Mouse (Mus musculus) thymus, postnatal 10 days (tissue): ENCODE measurements around the gene Chst8.
A peak's percentile ranks its signal among the peaks of the same experiment; 100 is the strongest.

ENCODE experiments used
- DNase-seq, 2 experiments: peaks; one replicate each; pipeline ENCODE4 v3.0.0; 2021; ENCODE audit warnings: low spot score in 2 of 2

Gene Chst8

DNA sequence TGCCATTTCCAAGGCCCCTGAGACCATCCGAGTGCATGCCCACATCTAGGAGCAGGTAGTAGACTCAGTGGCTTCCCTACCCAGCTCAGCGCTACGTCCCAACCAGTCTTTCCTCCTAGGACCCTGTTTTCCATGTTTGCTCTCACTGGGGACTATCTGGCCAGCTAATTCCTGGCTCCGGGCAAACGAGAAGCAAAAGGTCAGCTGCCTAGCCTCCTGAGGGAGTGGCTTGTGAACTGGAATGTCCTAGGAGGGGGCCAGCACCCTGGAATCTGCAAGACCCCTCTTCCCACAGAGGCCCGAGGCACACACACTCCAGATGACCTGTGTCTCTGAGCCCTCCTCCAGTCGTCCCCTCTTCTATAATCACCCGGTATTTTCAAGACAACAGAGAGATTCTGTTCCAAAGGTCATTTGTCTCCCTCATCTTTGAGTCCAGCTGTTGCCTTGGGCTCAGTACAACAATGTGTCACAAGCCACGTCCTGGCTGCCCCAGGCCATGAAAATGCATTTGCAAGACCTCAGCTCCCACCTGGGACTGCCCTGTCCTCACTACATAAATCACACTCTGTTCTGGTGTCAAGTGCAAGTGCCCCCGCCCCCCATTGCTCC lies 60.3 kb downstream of the Chst8 start:
- DNase-seq, result no peak

DNA sequence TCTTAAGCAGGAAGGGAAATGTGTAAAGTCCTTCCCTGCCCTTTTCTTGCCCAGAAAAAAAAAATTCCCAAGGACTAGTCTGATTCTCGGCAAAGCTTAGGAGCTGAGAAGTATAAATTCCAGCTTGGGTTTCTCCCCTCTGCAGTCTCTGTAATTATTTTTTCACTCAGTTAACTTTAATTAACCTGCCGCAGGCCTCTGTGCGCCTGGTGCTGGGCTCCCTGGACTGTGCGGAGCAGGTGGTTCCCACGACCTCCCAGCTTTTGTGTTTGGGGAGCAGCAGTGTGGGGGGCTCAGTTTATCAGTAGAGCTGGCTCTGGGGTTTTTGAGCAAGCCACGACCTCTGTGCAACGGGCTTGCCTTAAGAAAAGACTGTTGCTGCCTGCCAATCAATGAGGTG lies 62.2 kb downstream of the Chst8 start:
- DNase-seq, result no peak

DNA sequence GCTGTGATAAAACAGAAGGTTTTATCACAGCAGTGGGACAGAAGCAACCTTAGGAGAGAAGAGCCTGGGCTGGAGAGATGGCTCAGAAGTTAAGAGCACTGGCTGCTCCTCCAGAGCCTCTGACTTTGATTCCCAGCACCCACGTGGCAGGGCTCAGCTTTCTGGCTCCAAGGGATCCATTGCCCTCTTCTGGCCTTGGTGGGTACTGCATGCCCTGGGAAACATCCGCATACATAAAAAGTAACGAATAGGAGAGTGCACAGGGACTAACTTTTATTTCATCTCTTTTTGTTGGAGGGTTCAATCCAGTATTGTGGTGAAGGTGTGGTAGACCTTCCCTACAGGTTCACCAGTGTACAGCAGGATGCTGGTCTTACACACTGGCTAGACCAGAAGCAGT lies 62.8 kb downstream of the Chst8 start:
- DNase-seq, result peak; percentile 23 to 58

GRCm38 (mm10) chr7:34748501-34748900 lies 64.0 kb downstream of the Chst8 start:
- peak in 1 of 2 experiments; percentile 14 for DNase-seq

GRCm38 (mm10) chr7:34747661-34748060 lies 64.8 kb downstream of the Chst8 start:
- DNase-seq, result no peak

DNA sequence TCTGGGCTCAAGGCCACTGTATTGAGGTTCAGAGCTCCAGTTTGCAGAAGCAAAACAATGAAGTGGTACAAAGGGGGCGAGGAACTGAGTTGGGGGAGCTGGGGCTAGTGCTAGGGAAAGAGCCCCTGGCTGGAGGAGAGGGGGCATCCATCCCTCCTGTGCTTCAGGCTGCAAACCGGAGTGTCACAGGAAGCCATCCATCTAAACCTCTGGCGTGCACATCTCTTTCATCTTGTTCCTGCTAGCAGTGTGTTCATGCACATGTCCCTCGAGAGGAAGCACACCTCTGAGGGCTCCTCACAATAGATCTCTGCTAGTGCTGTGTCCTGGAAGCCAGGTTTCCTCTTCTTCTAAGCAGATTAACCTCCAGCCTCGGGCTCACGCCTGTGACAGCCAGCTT lies 65.9 kb downstream of the Chst8 start:
- no peak for DNase-seq

- DNase-seq, result peak in 1 of 2 experiments; percentile 7
Observed at GRCm38 (mm10) chr7:34746165-34746564, 66.3 kb downstream of the Chst8 start.

DNA sequence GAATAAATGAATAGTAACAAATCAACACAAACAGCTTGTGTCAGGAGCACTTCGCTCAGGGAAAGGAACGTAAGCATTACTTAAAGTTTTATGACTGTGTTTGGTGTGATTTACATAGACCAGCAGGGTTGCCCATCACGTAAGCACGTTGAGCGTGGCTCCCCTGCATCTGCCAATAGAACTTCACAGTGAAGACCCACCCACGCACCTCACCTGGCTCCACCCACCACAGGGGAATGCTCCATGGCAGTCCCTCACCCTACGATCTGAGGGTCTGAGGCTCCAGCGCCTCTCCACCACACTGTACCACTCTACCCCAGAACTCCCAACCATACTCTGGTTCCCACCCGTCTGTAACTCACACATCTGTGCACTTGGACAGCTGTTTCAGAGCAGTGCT lies 67.1 kb downstream of the Chst8 start:
- no peak for DNase-seq

GRCm38 (mm10) chr7:34744994-34745393 lies 67.5 kb downstream of the Chst8 start:
- no peak for DNase-seq

DNA sequence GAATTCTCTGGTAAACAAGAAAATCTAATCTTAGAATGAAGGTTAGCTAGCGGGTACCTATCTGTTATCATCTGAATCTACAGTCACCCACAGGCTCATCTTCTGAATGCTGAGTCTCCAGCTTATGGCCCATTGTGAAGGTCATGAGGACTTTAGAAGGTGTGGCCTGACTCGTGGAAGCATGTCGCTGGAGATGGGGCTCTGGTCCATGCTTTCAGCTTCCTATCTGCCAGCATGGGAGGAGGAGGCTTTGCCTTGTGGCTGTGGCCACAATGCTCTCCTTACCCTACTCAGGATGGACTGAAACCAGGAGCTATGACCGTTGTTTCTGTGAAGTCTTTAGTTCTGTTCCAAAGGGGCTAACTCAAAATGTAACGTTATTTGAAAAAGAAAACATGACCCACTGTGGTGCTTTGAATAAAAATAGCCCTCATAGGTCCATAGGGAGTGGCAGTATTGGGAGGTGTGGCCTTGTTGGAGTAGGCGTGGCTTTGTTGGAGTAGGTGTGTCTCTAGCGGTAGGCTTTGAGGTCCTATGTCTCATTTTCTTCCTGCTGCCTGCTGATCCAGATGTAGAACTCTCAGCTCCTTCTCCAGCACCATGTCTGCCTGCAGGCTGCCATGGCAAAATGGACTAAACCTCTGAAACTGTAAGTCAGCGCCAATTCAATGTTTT lies 69.0 kb downstream of the Chst8 start:
- no peak for DNase-seq

DNA sequence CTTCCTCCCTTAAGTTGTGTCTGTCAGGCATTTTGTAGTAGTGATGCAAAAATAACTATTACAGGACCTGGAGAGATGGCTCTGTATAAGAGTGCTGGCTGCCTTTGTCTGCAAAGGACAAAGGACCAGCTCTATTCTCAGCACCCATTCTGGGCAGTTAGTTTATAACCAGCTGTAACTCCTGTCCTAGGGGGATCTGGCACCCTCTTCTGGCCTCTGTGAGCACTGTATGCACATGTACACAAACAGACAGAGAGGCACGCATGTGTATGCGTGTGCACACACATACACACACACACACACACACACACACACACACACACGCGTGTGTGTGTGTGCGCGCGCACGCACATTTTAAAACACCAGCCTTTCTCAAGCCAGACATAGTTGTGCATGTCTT lies 73.1 kb downstream of the Chst8 start:
- no peak for DNase-seq

DNA sequence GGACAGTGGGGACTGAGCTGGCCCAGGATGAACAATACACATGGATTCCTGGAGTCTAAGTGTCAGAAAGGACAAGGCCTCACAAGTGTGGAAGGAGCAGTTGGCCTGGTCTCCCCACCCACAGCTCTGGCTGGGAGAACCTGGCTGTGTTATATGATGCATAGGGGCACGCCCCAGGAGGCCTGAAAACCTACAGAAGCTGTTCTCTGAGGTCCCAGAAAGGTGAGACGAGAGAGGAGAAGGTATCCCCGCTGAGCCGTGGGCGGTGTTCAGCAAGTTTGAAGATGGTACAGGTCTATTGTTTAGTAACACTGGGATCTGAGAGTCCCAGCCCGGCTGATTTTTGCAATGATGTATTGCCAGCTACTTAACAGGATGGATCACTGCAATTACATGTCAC lies 75.3 kb downstream of the Chst8 start:
- DNase-seq, result no peak

- no peak for DNase-seq
Observed at GRCm38 (mm10) chr7:34734348-34734747, 78.2 kb downstream of the Chst8 start.

- no peak for DNase-seq
Observed at GRCm38 (mm10) chr7:34728931-34729330, 83.6 kb downstream of the Chst8 start.

GRCm38 (mm10) chr7:34725206-34725605 lies 87.3 kb downstream of the Chst8 start:
- no peak for DNase-seq

GRCm38 (mm10) chr7:34722551-34723230 lies 89.8 kb downstream of the Chst8 start:
- DNase-seq, result no peak

GRCm38 (mm10) chr7:34722151-34722550 lies 90.4 kb downstream of the Chst8 start:
- DNase-seq, result no peak

- no peak for DNase-seq
Observed at GRCm38 (mm10) chr7:34721650-34722048, 90.9 kb downstream of the Chst8 start.

- DNase-seq, result no peak
Observed at GRCm38 (mm10) chr7:34720882-34721649, 91.4 kb downstream of the Chst8 start.

GRCm38 (mm10) chr7:34719599-34719998 lies 92.9 kb downstream of the Chst8 start:
- peak in 1 of 2 experiments; percentile 21 for DNase-seq

DNA sequence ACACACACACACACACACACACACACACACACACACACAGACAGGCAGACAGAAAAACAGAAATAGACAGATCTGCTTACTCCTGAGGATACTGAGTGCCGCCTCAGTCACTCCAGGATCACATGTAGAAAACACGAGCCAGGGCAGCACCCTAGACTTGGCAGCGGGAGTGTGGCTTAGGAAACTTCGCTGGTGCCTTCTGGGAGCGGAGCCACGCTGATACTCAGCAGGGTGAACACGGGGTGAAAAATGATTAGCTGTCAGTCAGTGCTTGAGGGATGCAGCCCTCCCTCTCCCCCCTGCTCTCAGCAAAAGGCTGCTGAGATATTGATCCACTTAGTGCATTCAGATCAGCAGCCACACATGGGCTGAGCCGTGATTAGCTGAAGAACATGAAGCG lies 93.9 kb downstream of the Chst8 start:
- no peak for DNase-seq

- DNase-seq, result no peak
Observed at GRCm38 (mm10) chr7:34717161-34717810, 95.2 kb downstream of the Chst8 start.
